Mouse (Mus musculus): Measurements from ENCODE around the gene Tmod4.
A peak's percentile ranks its signal among the peaks of the same experiment; 100 is the strongest.
"Not testable (repeated sequence)": the region's sequence is repeated elsewhere in the genome, so short reads cannot be mapped to it uniquely, and the experiment has no call there.

Gene Tmod4

GRCm38 (mm10) chr3:95124246-95124645 lies at the start of gene Tmod4:
Gene Tmod4, plus strand, starts transcription at chr3:95124476.
- DNase-seq (ENCODE audit: low spot score) = no peak

- DNase-seq (ENCODE audit: low spot score) = no peak
Measured at GRCm38 (mm10) chr3:95088071-95088470, 36.2 kb upstream of the Tmod4 start.

- DNase-seq (ENCODE audit: low spot score) = no peak
Measured at GRCm38 (mm10) chr3:95100854-95101253, 23.4 kb upstream of the Tmod4 start.

GRCm38 (mm10) chr3:95105121-95105520 lies 19.2 kb upstream of the Tmod4 start:
- DNase-seq (ENCODE audit: low spot score) = no peak

- DNase-seq (ENCODE audit: low spot score) = no peak
Measured at GRCm38 (mm10) chr3:95105586-95106337, 18.5 kb upstream of the Tmod4 start.

GRCm38 (mm10) chr3:95106338-95107117 lies 17.7 kb upstream of the Tmod4 start, which contains the start of gene Pip5k1a:
Gene Pip5k1a, minus strand, starts transcription at chr3:95106930.
- DNase-seq (ENCODE audit: low spot score) = peak; percentile 87

GRCm38 (mm10) chr3:95107308-95107707 lies 17.0 kb upstream of the Tmod4 start:
- DNase-seq (ENCODE audit: low spot score) = not testable (repeated sequence)

- no peak for DNase-seq (ENCODE audit: low spot score)
Measured at GRCm38 (mm10) chr3:95107898-95108297, 16.4 kb upstream of the Tmod4 start.

GRCm38 (mm10) chr3:95110911-95111726 lies 13.2 kb upstream of the Tmod4 start, which contains the start of gene Vps72:
Gene Vps72, plus strand, starts transcription at chr3:95111022.
- DNase-seq (ENCODE audit: low spot score) = peak; percentile 76

- DNase-seq (ENCODE audit: low spot score) = no peak
Measured at GRCm38 (mm10) chr3:95112760-95113159, 11.5 kb upstream of the Tmod4 start.

- no peak for DNase-seq (ENCODE audit: low spot score)
Measured at GRCm38 (mm10) chr3:95117751-95118150, 6.5 kb upstream of the Tmod4 start.

- DNase-seq (ENCODE audit: low spot score) = no peak
Measured at GRCm38 (mm10) chr3:95121580-95121979, 2.7 kb upstream of the Tmod4 start.

- peak; percentile 58 for DNase-seq (ENCODE audit: low spot score)
Measured at GRCm38 (mm10) chr3:95124972-95125371, 696 bp downstream of the Tmod4 start.

GRCm38 (mm10) chr3:95129226-95129651 lies 5.0 kb downstream of the Tmod4 start:
- DNase-seq (ENCODE audit: low spot score) = no peak

GRCm38 (mm10) chr3:95130081-95130480 lies 5.8 kb downstream of the Tmod4 start:
- no peak for DNase-seq (ENCODE audit: low spot score)

GRCm38 (mm10) chr3:95132389-95132788 lies 8.1 kb downstream of the Tmod4 start:
- DNase-seq (ENCODE audit: low spot score) = not testable (repeated sequence)

GRCm38 (mm10) chr3:95133176-95133575 lies 8.9 kb downstream of the Tmod4 start:
- DNase-seq (ENCODE audit: low spot score) = no peak

GRCm38 (mm10) chr3:95133680-95134101 lies 9.4 kb downstream of the Tmod4 start, which contains the start of the genes Scnm1 and Lysmd1:
Gene Scnm1, minus strand, starts transcription at chr3:95134011.
Gene Lysmd1, plus strand, starts transcription at chr3:95134088.
- peak; percentile 70 for DNase-seq (ENCODE audit: low spot score)

- not testable (repeated sequence) for DNase-seq (ENCODE audit: low spot score)
Measured at GRCm38 (mm10) chr3:95134133-95134532, 9.9 kb downstream of the Tmod4 start.

GRCm38 (mm10) chr3:95135023-95135422 lies 10.7 kb downstream of the Tmod4 start:
- peak; percentile 40 for DNase-seq (ENCODE audit: low spot score)

- no peak for DNase-seq (ENCODE audit: low spot score)
Measured at GRCm38 (mm10) chr3:95135433-95136052, 11.3 kb downstream of the Tmod4 start.
